Mouse (Mus musculus): ENCODE measurements around the gene Gng12. TPM values are rescaled to one million over a fixed set of nuclear protein-coding genes. Genes with fewer than 3 reads are reported as not detected.

The Gng12 gene
- total and polyA plus RNA-seq, 2 experiments from 2014 or later = 43.3 to 60.1 TPM

DNA sequence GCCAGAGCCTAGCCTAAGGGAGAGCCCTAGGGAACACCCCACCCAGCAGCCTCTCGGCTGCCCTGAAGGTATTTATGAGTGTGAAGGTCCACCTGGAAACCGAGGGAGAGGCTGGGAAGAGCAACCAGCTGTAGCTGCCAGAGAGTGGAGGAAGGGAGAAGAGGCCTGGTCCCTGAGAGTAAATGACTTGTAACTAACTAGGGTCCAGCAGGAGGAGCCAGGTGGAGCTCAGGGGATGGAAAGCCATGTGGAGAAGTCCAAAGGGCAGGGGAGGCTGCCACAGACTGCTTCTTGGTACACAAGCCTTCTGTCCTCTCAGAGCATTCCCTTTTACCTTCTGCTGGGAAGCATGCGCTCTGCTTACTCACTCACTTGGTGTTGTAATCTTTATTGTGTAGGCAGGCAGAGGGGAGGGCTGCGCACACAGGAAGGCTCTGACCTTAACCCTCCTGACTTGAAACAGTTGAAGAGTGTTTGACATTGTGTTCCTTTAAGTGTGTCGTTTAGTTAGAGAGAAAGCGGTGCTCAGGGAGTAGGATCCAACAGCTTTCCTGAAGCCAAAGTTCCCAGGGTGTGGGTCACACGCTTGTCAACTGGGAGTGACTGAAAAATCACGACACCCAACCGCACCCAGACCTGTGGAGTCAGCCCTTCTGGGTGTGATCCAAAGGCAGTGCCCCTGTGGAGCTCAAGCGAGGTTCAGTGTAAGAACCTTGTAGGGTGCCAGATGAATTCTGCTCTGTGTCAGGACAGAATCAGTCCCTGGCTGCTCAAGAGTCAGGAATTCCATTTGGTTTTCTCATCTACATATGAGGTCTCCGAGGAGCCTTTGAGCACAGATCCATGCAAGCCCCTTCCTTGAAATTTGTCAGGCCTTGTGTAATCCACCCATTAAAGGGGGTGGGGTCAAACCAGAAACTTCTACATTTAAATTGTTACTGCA lies 14.6 kb downstream of the Gng12 start:
- no peak for DNase-seq (ENCODE audit: low spot score)
- no peaks in the 10 kb centered on the region for H3K9me3 ChIP-seq (ENCODE audit: low read length)
- peaks cover 2% of the 10 kb centered on the region; the same call in 1 of the 2 replicates for H3K4me1 ChIP-seq (ENCODE audit: insufficient read depth, low read length)
- no peaks in the 10 kb centered on the region for H3K27me3 ChIP-seq (ENCODE audit: insufficient read depth, low read length)
- H3K4me3 ChIP-seq (ENCODE audit: low read depth, low read length) = no peak overlapping the region
- no peak overlapping the region for H3K27ac ChIP-seq (ENCODE audit: low read depth, low read length)
- TF ChIP-seq CTCF (IDR thresholded peaks at IDR 0.05) = no peak
- no peak overlapping the region for H3K4me2 ChIP-seq (ENCODE audit: low read depth, low read length, poor library complexity, severe bottlenecking)
- no peak for ATAC-seq (ENCODE audit: low FRiP score)
- H3K36me3 ChIP-seq (ENCODE audit: insufficient read depth, low read length) = no peaks in the 10 kb centered on the region
- no peak overlapping the region for H3K9ac ChIP-seq (replicated peaks; ENCODE audit: low read length, poor library complexity, severe bottlenecking)
- WGBS = 60% methylated on average over 11 of the region's 11 CpGs

DNA sequence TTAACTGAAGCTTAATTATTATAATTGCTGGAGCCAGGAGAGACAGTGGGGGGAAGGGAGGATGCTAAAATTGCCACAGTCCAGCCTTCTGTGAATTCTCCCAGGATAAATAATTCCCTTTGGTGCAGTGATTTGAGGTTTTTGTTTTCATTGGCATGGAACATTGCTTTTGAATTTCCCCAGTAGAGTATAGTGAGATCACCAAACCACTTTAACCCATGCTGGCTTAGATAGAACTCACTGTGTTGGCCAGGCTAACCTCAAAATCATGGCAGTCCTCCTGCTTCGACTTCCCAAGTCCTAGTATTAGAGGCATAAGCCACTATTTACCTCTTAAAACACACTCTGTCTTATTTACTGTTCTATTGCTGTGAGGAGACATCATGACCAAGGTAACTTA lies 17.2 kb downstream of the Gng12 start:
- H3K36me3 ChIP-seq (ENCODE audit: insufficient read depth, low read length) = no peaks in the 10 kb centered on the region
- ATAC-seq (ENCODE audit: low FRiP score) = no peak
- H3K27me3 ChIP-seq (ENCODE audit: insufficient read depth, low read length) = no peaks in the 10 kb centered on the region
- no peak for DNase-seq (ENCODE audit: low spot score)
- no peak overlapping the region for H3K4me2 ChIP-seq (ENCODE audit: low read depth, low read length, poor library complexity, severe bottlenecking)
- H3K9ac ChIP-seq (replicated peaks; ENCODE audit: low read length, poor library complexity, severe bottlenecking) = no peak overlapping the region
- H3K27ac ChIP-seq (ENCODE audit: low read depth, low read length) = no peak overlapping the region
- no peak overlapping the region for H3K4me3 ChIP-seq (ENCODE audit: low read depth, low read length)
- TF ChIP-seq CTCF (IDR thresholded peaks at IDR 0.05) = no peak
- H3K9me3 ChIP-seq (ENCODE audit: low read length) = no peaks in the 10 kb centered on the region
- WGBS = 88% methylated on average over 1 of the region's 1 CpGs
- peaks cover 2% of the 10 kb centered on the region; the same call in 1 of the 2 replicates for H3K4me1 ChIP-seq (ENCODE audit: insufficient read depth, low read length)

DNA sequence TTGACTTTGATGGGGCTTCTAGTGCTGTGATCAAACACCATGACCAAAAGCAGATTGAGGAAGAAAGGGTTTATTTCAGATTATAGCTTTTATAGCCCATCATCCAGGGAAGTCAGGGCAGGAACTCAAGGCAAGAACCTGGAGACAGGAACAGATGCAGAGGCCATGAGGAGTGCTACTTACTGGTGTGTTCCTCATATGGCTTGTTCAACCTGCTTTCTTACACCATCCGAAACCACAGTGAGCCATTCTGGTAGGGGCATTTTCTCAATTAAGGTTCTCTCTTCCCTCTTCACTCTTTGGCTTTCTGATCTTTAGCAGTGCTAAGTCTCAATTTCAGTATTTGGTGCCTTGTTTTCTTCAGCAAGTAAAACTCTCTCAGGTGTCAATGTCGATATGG lies 19.4 kb downstream of the Gng12 start:
- ATAC-seq (ENCODE audit: low FRiP score) (no peak), DNase-seq (ENCODE audit: low spot score) (no peak)
- H3K4me3 ChIP-seq (ENCODE audit: low read depth, low read length) = no peak overlapping the region
- no peaks in the 10 kb centered on the region for H3K4me1 ChIP-seq (ENCODE audit: insufficient read depth, low read length)
- H3K27ac ChIP-seq (ENCODE audit: low read depth, low read length) = no peak overlapping the region
- H3K9ac ChIP-seq (replicated peaks; ENCODE audit: low read length, poor library complexity, severe bottlenecking) = no peak overlapping the region
- H3K36me3 ChIP-seq (ENCODE audit: insufficient read depth, low read length) = no peaks in the 10 kb centered on the region
- WGBS = 94% methylated on average over 2 of the region's 2 CpGs
- H3K4me2 ChIP-seq (ENCODE audit: low read depth, low read length, poor library complexity, severe bottlenecking) = no peak overlapping the region
- H3K27me3 ChIP-seq (ENCODE audit: insufficient read depth, low read length) = no peaks in the 10 kb centered on the region
- TF ChIP-seq CTCF (IDR thresholded peaks at IDR 0.05) = no peak
- H3K9me3 ChIP-seq (ENCODE audit: low read length) = no peaks in the 10 kb centered on the region

DNA sequence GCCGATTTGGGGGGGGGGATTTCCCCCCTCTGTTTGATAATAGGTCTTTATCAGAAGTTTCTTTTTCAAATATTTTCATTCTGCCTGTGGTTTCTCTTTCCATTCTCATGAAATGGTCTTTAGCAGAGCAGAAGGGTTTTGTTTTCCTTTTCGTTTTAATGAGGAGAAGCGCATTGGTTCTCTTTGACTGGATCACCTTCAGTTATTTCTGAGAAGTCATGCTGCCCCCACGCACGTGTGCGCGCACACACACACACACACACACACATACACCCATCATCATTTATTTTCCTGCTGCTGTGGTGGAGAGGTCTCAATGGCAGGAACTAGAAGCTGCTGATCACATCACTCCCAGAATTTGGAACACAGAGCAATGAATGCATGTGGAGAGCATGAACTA lies 20.8 kb downstream of the Gng12 start:
- Histone ChIP-seq H3K4me1 (ENCODE audit: insufficient read depth, low read length) (no peaks in the 10 kb centered on the region), H3K27ac (ENCODE audit: low read depth, low read length) (no peak overlapping the region), H3K27me3 (ENCODE audit: insufficient read depth, low read length) (no peaks in the 10 kb centered on the region), H3K36me3 (ENCODE audit: insufficient read depth, low read length) (no peaks in the 10 kb centered on the region), H3K4me2 (ENCODE audit: low read depth, low read length, poor library complexity, severe bottlenecking) (no peak overlapping the region), H3K9me3 (ENCODE audit: low read length) (no peaks in the 10 kb centered on the region), H3K4me3 (ENCODE audit: low read depth, low read length) (no peak overlapping the region), H3K9ac (replicated peaks; ENCODE audit: low read length, poor library complexity, severe bottlenecking) (no peak overlapping the region)
- no peak for DNase-seq (ENCODE audit: low spot score)
- 90% methylated on average over 7 of the region's 7 CpGs for WGBS
- ATAC-seq (ENCODE audit: low FRiP score) = no peak
- TF ChIP-seq CTCF (IDR thresholded peaks at IDR 0.05) = no peak

DNA sequence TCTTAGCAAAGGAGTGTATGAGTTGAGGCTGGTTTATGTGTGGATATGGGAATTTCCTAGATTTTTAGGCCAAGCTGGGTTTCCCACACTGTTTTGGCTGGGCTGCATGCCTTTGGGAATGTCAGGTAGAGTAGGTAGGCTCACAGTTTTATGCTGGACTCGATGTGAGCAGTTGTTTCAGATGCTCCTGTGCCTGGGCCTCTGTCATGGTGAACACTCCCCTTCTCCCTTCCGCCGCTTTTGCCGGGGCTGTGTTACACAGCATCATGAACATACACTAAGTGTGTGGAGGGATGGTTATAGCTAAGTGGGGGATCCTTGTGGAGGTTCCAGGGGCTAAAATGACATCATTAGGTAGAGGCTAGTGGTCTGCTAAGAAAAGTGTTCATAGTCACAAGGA lies 24.6 kb downstream of the Gng12 start:
- WGBS = 97% methylated on average over 4 of the region's 4 CpGs

DNA sequence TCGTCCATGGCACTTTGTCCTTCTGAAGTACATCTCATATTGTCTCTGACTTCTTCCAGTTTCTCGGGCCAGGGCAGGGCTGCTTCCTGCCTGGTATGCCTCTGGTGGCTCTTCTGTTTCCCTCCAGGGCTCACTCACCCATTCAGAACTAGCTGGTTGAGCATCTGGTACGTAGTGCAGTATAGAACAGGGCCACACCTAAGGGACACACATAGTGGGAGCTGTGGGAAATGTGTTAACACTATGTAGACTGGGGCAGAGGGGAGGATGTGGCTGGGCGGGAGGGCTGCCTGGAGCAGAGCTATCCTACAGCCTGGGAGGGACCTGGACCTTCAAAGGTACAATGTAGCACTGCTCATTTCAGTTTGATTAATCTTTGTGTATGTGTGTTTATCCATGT lies 25.6 kb downstream of the Gng12 start:
- Histone ChIP-seq H3K36me3 (ENCODE audit: insufficient read depth, low read length) (no peaks in the 10 kb centered on the region), H3K4me1 (ENCODE audit: insufficient read depth, low read length) (no peaks in the 10 kb centered on the region), H3K9me3 (ENCODE audit: low read length) (no peaks in the 10 kb centered on the region), H3K27ac (ENCODE audit: low read depth, low read length) (no peak overlapping the region), H3K4me2 (ENCODE audit: low read depth, low read length, poor library complexity, severe bottlenecking) (no peak overlapping the region), H3K27me3 (ENCODE audit: insufficient read depth, low read length) (no peaks in the 10 kb centered on the region), H3K4me3 (ENCODE audit: low read depth, low read length) (no peak overlapping the region), H3K9ac (replicated peaks; ENCODE audit: low read length, poor library complexity, severe bottlenecking) (no peak overlapping the region)
- ATAC-seq (ENCODE audit: low FRiP score) (no peak), DNase-seq (ENCODE audit: low spot score) (no peak)
- WGBS = 91% methylated on average over 4 of the region's 4 CpGs
- no peak for TF ChIP-seq CTCF (IDR thresholded peaks at IDR 0.05)

More for the DNA sequence above, 24.6 kb downstream of the Gng12 start:
- no peak for ATAC-seq (ENCODE audit: low FRiP score)
- Histone ChIP-seq H3K27me3 (ENCODE audit: insufficient read depth, low read length) (no peaks in the 10 kb centered on the region), H3K9ac (replicated peaks; ENCODE audit: low read length, poor library complexity, severe bottlenecking) (no peak overlapping the region), H3K27ac (ENCODE audit: low read depth, low read length) (no peak overlapping the region), H3K9me3 (ENCODE audit: low read length) (no peaks in the 10 kb centered on the region), H3K4me2 (ENCODE audit: low read depth, low read length, poor library complexity, severe bottlenecking) (no peak overlapping the region), H3K4me1 (ENCODE audit: insufficient read depth, low read length) (no peaks in the 10 kb centered on the region), H3K4me3 (ENCODE audit: low read depth, low read length) (no peak overlapping the region), H3K36me3 (ENCODE audit: insufficient read depth, low read length) (no peaks in the 10 kb centered on the region)
- TF ChIP-seq CTCF (IDR thresholded peaks at IDR 0.05) = no peak
- no peak for DNase-seq (ENCODE audit: low spot score)
